8 mouse cellular contexts compared by ENCODE assay signal in genomic region chr7:12834162-12835120, GRCm38 (mm10). TPM values are rescaled to one million over a fixed set of nuclear protein-coding genes. Genes with fewer than 3 reads are reported as not detected.
A peak's percentile ranks its signal among the peaks of the same experiment; 100 is the strongest.
DNase-seq lines count a peak whose midpoint lies in the region; ATAC-seq lines count a peak whose summit lies in the region.

Gene Zfp110 (plus strand): TSS chr7:12834761.

- peak within 1 kb of the TSS; percentile 63 for H3K9ac ChIP-seq in kidney, embryonic 15.5 days

- 4% methylated on average over 47 of the region's 47 CpGs for WGBS in heart, embryonic 10.5 days
- 2% methylated on average over 47 of the region's 47 CpGs for WGBS in kidney, embryonic 15.5 days

- peaks cover 35% of the 10 kb centered on the region for H3K36me3 ChIP-seq in heart, embryonic 10.5 days
- peaks cover 35% of the 10 kb centered on the region for H3K36me3 ChIP-seq in kidney, embryonic 15.5 days

- H3K27me3 ChIP-seq in heart, embryonic 10.5 days (ENCODE audit: insufficient read depth, poor library complexity, severe bottlenecking), result no peaks in the 10 kb centered on the region
- H3K27me3 ChIP-seq in kidney, embryonic 15.5 days, result no peaks in the 10 kb centered on the region

- peak; percentile 98 for ATAC-seq in erythroblast, adult 5-6 weeks (replicated peaks; ENCODE audit: low FRiP score, poor library complexity, severe bottlenecking)
- ATAC-seq in kidney, embryonic 15.5 days (replicated peaks; ENCODE audit: low FRiP score), result peak; percentile 98
- ATAC-seq in monocyte, adult 5-6 weeks (replicated peaks; ENCODE audit: insufficient number of reproducible peaks, low FRiP score, low TSS enrichment, poor library complexity, severe bottlenecking), result peak; percentile 96

- H3K4me2 ChIP-seq in kidney, embryonic 15.5 days, result peak within 1 kb of the TSS; percentile 70

- H3K4me3 ChIP-seq in heart, embryonic 10.5 days, result peak within 1 kb of the TSS; percentile 71
- peak within 1 kb of the TSS; percentile 67 for H3K4me3 ChIP-seq in kidney, embryonic 15.5 days (replicated peaks)

- H3K9me3 ChIP-seq in heart, embryonic 10.5 days, result peaks cover 21% of the 10 kb centered on the region
- H3K9me3 ChIP-seq in kidney, embryonic 15.5 days (replicated peaks), result peaks cover 30% of the 10 kb centered on the region

- no peaks in the 10 kb centered on the region for H3K4me1 ChIP-seq in heart, embryonic 10.5 days
- peaks cover 8% of the 10 kb centered on the region; the same call in 1 of the 2 replicates for H3K4me1 ChIP-seq in kidney, embryonic 15.5 days

- peak within 1 kb of the TSS; percentile 91 for H3K27ac ChIP-seq in heart, embryonic 10.5 days
- H3K27ac ChIP-seq in kidney, embryonic 15.5 days, result peak within 1 kb of the TSS; percentile 86

- peak; percentile 94 for DNase-seq in B cell, adult 2 months
- DNase-seq in brain, adult 2 months (ENCODE audit: low read depth, low spot score), result peak; percentile 95
- DNase-seq in heart, embryonic 10.5 days (ENCODE audit: low spot score), result peak; percentile 96
- DNase-seq in liver, result peak; percentile 90
- DNase-seq in spleen, postnatal 4 days (ENCODE audit: low spot score in 2 of 2), result peak; percentile 86 to 94

RNA-seq across cellular contexts. Expression of gene Zfp110, which starts in this region (rescaled TPM):
- total RNA-seq in erythroblast, adult 5-6 weeks (2015; ENCODE audit: low replicate concordance), result 5.8 and 6.1 TPM in 2 replicates
- 6.4 and 11.2 TPM in 2 replicates for total RNA-seq in erythroblast, adult 5-6 weeks (2017; ENCODE audit: low replicate concordance)
- 24.1 and 25.4 TPM in 2 replicates for polyA plus RNA-seq in heart, embryonic 10.5 days (2016; fragmentation: Nextera tagmentation; extraction: Ambion mirVana)
- 32.3 and 34.0 TPM in 2 replicates for polyA plus RNA-seq in kidney, embryonic 15.5 days (2015; fragmentation: Nextera tagmentation; extraction: Ambion mirVana)
- total RNA-seq in monocyte, adult 5-6 weeks (2017), result 95.8 to 106 TPM (median 102 TPM) in 3 replicates

Comparison
In these comparisons a context has a peak if more than half of its experiments do, and no peak if none do; other contexts are left out.
1. Peak in every context shown above with its lines: DNase-seq, ATAC-seq, H3K4me3 ChIP-seq and H3K27ac ChIP-seq.